Mouse (Mus musculus): ENCODE results near the gene Hist2h2bb. TPM values are rescaled to one million over a fixed set of nuclear protein-coding genes. Genes with fewer than 3 reads are reported as not detected.
"Not testable (repeated sequence)": the region's sequence is repeated elsewhere in the genome, so short reads cannot be mapped to it uniquely, and the experiment has no call there.

Gene Hist2h2bb
- polyA plus RNA-seq, 1 experiment = 1.0 TPM

DNA sequence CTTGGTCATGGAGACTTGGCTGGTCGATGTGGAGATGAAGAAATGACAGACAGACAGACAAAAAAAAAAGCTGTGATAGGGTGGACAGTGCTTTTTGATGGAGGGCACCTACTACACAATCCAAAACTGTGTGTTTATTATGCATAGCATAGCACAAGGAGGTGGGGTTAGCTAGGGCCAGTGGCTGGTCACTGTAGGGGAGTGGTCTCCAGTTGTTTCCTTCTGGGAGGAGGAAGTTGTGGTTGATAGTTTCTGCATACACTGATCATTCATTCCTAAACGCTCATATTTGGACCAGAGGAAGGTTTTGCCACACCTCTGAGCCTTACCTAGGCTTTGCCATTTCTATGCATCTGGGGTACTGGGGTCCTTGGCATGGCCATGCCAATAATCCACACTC lies 39.1 kb upstream of the Hist2h2bb start:
- Histone ChIP-seq H3K4me1 (peaks cover 56% of the 10 kb centered on the region), H3K9me3 (no peaks in the 10 kb centered on the region), H3K36me3 (replicated peaks; ENCODE audit: low read length) (no peaks in the 10 kb centered on the region), H3K4me3 (replicated peaks) (no peak overlapping the region), H3K27me3 (replicated peaks) (no peaks in the 10 kb centered on the region)
- no peak for TF ChIP-seq GATA1 (IDR thresholded peaks at IDR 0.05; ENCODE audit: borderline replicate concordance, low read length)
- no peak for TF ChIP-seq FLI1 (IDR thresholded peaks at IDR 0.05; ENCODE audit: low read length)

DNA sequence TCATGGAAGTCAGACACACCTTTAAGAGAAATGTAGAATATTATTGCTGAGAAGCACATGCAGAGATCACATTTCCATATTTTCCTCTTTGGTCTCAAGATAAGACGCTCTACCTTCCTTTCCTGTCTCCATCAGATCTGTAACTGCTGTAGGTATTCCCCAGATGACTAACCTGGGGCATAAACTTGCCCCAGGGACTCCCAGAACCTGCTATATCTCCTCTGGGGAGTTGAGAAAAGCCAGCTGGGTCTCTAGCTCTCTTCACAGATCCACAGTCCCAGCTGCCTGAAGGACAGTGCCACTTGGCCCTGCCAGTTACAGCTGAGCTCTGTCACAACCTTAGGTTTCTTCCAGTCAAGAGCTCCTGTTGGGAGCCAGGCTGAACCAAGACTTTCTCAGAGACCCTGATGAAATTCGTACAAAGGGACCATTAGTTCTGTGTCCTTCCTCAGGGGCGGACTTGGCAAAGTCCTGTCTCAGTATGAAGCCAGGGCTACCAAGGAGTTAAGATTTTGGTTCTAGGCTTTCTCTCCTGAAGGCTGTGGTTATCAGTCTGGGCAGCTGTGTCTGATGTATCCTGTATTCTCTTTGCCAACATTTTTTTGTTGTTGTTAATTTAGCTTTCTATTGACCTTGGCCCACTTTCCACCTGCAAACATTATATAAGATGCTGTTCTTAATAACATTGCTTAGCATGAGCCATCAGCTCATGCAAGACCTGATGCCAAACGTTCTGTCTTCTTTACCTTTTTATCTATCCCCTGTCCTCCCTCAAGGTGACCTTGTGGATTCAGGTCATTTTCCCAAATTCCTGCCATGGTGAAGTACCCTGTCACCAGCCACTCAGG lies 38.4 kb upstream of the Hist2h2bb start:
- no peak for TF ChIP-seq GATA1 (IDR thresholded peaks at IDR 0.05; ENCODE audit: borderline replicate concordance, low read length)
- no peak for TF ChIP-seq FLI1 (IDR thresholded peaks at IDR 0.05; ENCODE audit: low read length)
- no peaks in the 10 kb centered on the region for H3K36me3 ChIP-seq (replicated peaks; ENCODE audit: low read length)
- no peak overlapping the region for H3K4me3 ChIP-seq (replicated peaks)
- peaks cover 55% of the 10 kb centered on the region for H3K4me1 ChIP-seq
- H3K9me3 ChIP-seq = no peaks in the 10 kb centered on the region
- H3K27me3 ChIP-seq (replicated peaks) = no peaks in the 10 kb centered on the region

GRCm38 (mm10) chr3:96231758-96232120 lies 37.8 kb upstream of the Hist2h2bb start:
- H3K9me3 ChIP-seq = no peaks in the 10 kb centered on the region
- H3K27me3 ChIP-seq (replicated peaks) = no peaks in the 10 kb centered on the region
- peaks cover 50% of the 10 kb centered on the region for H3K4me1 ChIP-seq
- no peak for TF ChIP-seq FLI1 (IDR thresholded peaks at IDR 0.05; ENCODE audit: low read length)
- TF ChIP-seq GATA1 (IDR thresholded peaks at IDR 0.05; ENCODE audit: borderline replicate concordance, low read length) = no peak
- H3K4me3 ChIP-seq (replicated peaks) = no peak overlapping the region
- H3K36me3 ChIP-seq (replicated peaks; ENCODE audit: low read length) = no peaks in the 10 kb centered on the region

DNA sequence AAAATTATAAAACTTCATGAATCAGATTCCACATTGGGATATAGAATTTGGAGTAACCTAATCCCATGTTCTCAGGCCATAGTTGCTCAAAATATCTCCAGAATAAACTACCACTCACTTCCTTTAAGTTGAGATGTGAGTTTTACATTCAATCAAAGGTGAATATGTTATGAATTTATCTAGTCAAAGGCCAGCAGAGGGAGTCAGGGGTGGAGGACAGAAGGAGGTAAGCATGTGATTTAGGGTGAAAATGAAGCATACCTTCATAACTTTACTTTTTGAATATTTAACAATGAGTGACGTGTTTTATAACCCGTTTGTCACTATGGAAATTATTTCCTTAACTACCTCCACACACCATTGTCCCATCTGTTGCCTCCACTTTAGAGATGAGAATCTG lies 34.6 kb upstream of the Hist2h2bb start:
- no peaks in the 10 kb centered on the region for H3K36me3 ChIP-seq (replicated peaks; ENCODE audit: low read length)
- no peaks in the 10 kb centered on the region for H3K9me3 ChIP-seq
- TF ChIP-seq GATA1 (IDR thresholded peaks at IDR 0.05; ENCODE audit: borderline replicate concordance, low read length) (no peak), FLI1 (IDR thresholded peaks at IDR 0.05; ENCODE audit: low read length) (no peak)
- H3K27me3 ChIP-seq (replicated peaks) = no peaks in the 10 kb centered on the region
- no peak overlapping the region for H3K4me3 ChIP-seq (replicated peaks)
- peaks cover 44% of the 10 kb centered on the region for H3K4me1 ChIP-seq

DNA sequence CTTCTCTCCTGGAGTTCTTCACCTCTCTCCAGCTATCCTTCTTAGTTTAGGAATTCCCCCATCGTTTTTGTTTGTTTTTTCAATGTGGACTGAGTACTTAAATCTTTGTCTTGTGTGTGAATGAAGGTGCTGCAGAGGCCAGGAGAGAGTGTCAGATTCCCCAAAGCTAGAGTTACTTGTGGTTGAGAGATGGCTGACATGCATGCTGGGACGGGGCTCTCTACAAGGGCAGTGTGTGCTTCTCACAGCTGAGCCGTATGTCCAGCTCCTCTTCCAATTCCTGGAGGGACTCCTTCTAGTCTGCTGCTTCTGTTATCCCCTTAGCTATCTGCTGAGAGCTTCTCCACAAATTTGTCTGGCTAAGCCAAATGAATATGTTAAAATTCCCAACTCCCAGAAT lies 33.7 kb upstream of the Hist2h2bb start:
- Histone ChIP-seq H3K36me3 (replicated peaks; ENCODE audit: low read length) (no peaks in the 10 kb centered on the region), H3K4me3 (replicated peaks) (peak overlapping the region; percentile 69), H3K4me1 (peaks cover 39% of the 10 kb centered on the region), H3K27me3 (replicated peaks) (no peaks in the 10 kb centered on the region), H3K9me3 (no peaks in the 10 kb centered on the region)
- TF ChIP-seq GATA1 (IDR thresholded peaks at IDR 0.05; ENCODE audit: borderline replicate concordance, low read length) (no peak), FLI1 (IDR thresholded peaks at IDR 0.05; ENCODE audit: low read length) (no peak)

GRCm38 (mm10) chr3:96236834-96237334 lies 32.7 kb upstream of the Hist2h2bb start:
- Histone ChIP-seq H3K4me3 (replicated peaks) (peak overlapping the region; percentile 91), H3K4me1 (peaks cover 38% of the 10 kb centered on the region), H3K27me3 (replicated peaks) (no peaks in the 10 kb centered on the region), H3K9me3 (no peaks in the 10 kb centered on the region), H3K36me3 (replicated peaks; ENCODE audit: low read length) (peaks cover 2% of the 10 kb centered on the region)
- TF ChIP-seq FLI1 (IDR thresholded peaks at IDR 0.05; ENCODE audit: low read length) (no peak), GATA1 (IDR thresholded peaks at IDR 0.05; ENCODE audit: borderline replicate concordance, low read length) (no peak)

- no peak for TF ChIP-seq FLI1 (IDR thresholded peaks at IDR 0.05; ENCODE audit: low read length)
- no peak for TF ChIP-seq GATA1 (IDR thresholded peaks at IDR 0.05; ENCODE audit: borderline replicate concordance, low read length)
- peaks cover 42% of the 10 kb centered on the region for H3K4me1 ChIP-seq
- H3K4me3 ChIP-seq (replicated peaks) = peak overlapping the region; percentile 91
- H3K27me3 ChIP-seq (replicated peaks) = no peaks in the 10 kb centered on the region
- H3K36me3 ChIP-seq (replicated peaks; ENCODE audit: low read length) = peaks cover 6% of the 10 kb centered on the region
- H3K9me3 ChIP-seq = no peaks in the 10 kb centered on the region
These were observed 32.1 kb upstream of the Hist2h2bb start for GRCm38 (mm10) chr3:96237335-96237903.

- Histone ChIP-seq H3K4me3 (replicated peaks) (peak overlapping the region; percentile 91), H3K27me3 (replicated peaks) (no peaks in the 10 kb centered on the region), H3K36me3 (replicated peaks; ENCODE audit: low read length) (peaks cover 7% of the 10 kb centered on the region), H3K4me1 (peaks cover 44% of the 10 kb centered on the region), H3K9me3 (no peaks in the 10 kb centered on the region)
- TF ChIP-seq GATA1 (IDR thresholded peaks at IDR 0.05; ENCODE audit: borderline replicate concordance, low read length) (no peak), FLI1 (IDR thresholded peaks at IDR 0.05; ENCODE audit: low read length) (no peak)
These were observed 31.5 kb upstream of the Hist2h2bb start for GRCm38 (mm10) chr3:96237904-96238511.

DNA sequence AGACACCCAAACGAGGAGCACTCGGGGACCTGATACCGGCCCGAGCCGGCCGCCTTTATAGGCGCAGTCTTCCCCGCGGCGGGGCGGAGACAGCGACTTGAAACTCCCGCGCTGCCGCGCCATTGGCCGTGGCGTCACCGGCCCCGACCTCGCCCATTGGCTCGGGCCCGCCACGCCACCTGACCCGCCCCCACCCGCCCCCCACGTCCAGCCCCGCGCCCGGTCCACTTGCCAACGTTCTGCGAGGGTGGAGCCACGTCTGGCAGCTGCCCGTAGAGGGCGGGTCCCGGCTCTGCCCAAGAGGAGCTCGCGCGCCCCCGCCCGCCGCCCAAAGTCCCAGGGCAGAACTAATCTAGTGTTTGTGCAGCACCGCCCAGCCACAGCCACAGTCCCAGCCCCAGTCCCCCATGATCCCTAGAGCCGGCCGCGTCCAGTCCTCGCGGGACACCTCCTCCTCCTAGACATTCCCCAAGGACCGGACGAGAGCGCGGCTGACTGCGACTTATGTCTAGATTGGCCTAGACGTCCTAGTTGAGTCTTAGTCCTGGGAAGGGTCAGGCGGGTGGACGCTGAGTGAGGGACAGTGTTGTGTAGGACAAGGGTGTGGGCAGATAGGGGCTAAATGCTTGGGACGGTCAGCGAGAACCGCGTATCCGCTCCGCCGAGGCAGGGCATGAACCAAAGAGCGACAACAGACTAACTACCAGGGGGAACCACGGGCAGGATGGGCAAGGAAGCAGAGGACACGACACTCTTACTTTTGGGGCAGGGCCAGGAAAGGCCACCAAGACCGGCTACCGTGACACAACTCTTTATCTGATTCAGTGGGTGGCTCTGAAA lies 30.4 kb upstream of the Hist2h2bb start, which contains the start of gene Hist2h3c2:
Gene Hist2h3c2, minus strand, starts transcription at position 174 of the 840 bp plus-strand sequence.
- peak within 1 kb of the TSS; percentile 91 for H3K4me3 ChIP-seq (replicated peaks)
- H3K9me3 ChIP-seq; H3K27me3 ChIP-seq (replicated peaks); H3K36me3 ChIP-seq (replicated peaks; ENCODE audit: low read length): not testable (repeated sequence)
- peaks cover 55% of the 10 kb centered on the region for H3K4me1 ChIP-seq

GRCm38 (mm10) chr3:96239949-96240798 lies 29.4 kb upstream of the Hist2h2bb start, which contains the start of gene Hist2h2aa2:
Gene Hist2h2aa2 (minus strand): TSS chr3:96240276.
- H3K9me3 ChIP-seq; H3K36me3 ChIP-seq (replicated peaks; ENCODE audit: low read length); H3K27me3 ChIP-seq (replicated peaks): not testable (repeated sequence)
- H3K4me1 ChIP-seq = peaks cover 59% of the 10 kb centered on the region
- H3K4me3 ChIP-seq (replicated peaks) = peak within 1 kb of the TSS; percentile 90

Measured in megakaryocyte, embryonic 14.5 days (primary cell).